Mouse (Mus musculus): ENCODE measurements around the gene Gm10273.
"Not testable (repeated sequence)": the region's sequence is repeated elsewhere in the genome, so short reads cannot be mapped to it uniquely, and the experiment has no call there.

Gm10273 gene

GRCm38 (mm10) chr10:59395461-59395860 lies at the start of gene Gm10273:
Gene Gm10273 (plus strand): TSS chr10:59395632.
- in situ Hi-C loops (cut with MboI; ENCODE audit: low sequenced_read_pairs): not testable (repeated sequence)

- in situ Hi-C loops (cut with MboI; ENCODE audit: low sequenced_read_pairs): no loop called here
These were observed 48.9 kb upstream of the Gm10273 start for GRCm38 (mm10) chr10:59346560-59346959.

GRCm38 (mm10) chr10:59348200-59348599 lies 47.2 kb upstream of the Gm10273 start:
- in situ Hi-C loops (cut with MboI; ENCODE audit: low sequenced_read_pairs): no loop called here

- in situ Hi-C loops (cut with MboI; ENCODE audit: low sequenced_read_pairs): no loop called here
These were observed 45.9 kb upstream of the Gm10273 start for GRCm38 (mm10) chr10:59349536-59349935.

GRCm38 (mm10) chr10:59353065-59353464 lies 42.4 kb upstream of the Gm10273 start:
- in situ Hi-C loops (cut with MboI; ENCODE audit: low sequenced_read_pairs): no loop called here

GRCm38 (mm10) chr10:59354120-59354519 lies 41.3 kb upstream of the Gm10273 start:
- in situ Hi-C loops (cut with MboI; ENCODE audit: low sequenced_read_pairs): no loop called here

- in situ Hi-C loops (cut with MboI; ENCODE audit: low sequenced_read_pairs): loop anchor here (5.0 kb wide), 1 partner anchor 48 kb away; no protein-coding TSS in a partner anchor
These were observed 40.4 kb upstream of the Gm10273 start for GRCm38 (mm10) chr10:59355020-59355419.

GRCm38 (mm10) chr10:59358744-59359143 lies 36.7 kb upstream of the Gm10273 start:
- in situ Hi-C loops (cut with MboI; ENCODE audit: low sequenced_read_pairs): loop anchor here (5.0 kb wide), 1 partner anchor 51 kb away; no protein-coding TSS in a partner anchor

GRCm38 (mm10) chr10:59363208-59363607 lies 32.2 kb upstream of the Gm10273 start:
- in situ Hi-C loops (cut with MboI; ENCODE audit: low sequenced_read_pairs): no loop called here

- in situ Hi-C loops (cut with MboI; ENCODE audit: low sequenced_read_pairs): no loop called here
These were observed 30.9 kb upstream of the Gm10273 start for GRCm38 (mm10) chr10:59364551-59364950.

- in situ Hi-C loops (cut with MboI; ENCODE audit: low sequenced_read_pairs): no loop called here
These were observed 29.4 kb upstream of the Gm10273 start for GRCm38 (mm10) chr10:59365804-59366589.

- in situ Hi-C loops (cut with MboI; ENCODE audit: low sequenced_read_pairs): no loop called here
These were observed 28.7 kb upstream of the Gm10273 start for GRCm38 (mm10) chr10:59366746-59367145.

- in situ Hi-C loops (cut with MboI; ENCODE audit: low sequenced_read_pairs): no loop called here
These were observed 28.2 kb upstream of the Gm10273 start for GRCm38 (mm10) chr10:59367206-59367605.

GRCm38 (mm10) chr10:59368729-59369128 lies 26.7 kb upstream of the Gm10273 start:
- in situ Hi-C loops (cut with MboI; ENCODE audit: low sequenced_read_pairs): no loop called here

GRCm38 (mm10) chr10:59369426-59369825 lies 26.0 kb upstream of the Gm10273 start:
- in situ Hi-C loops (cut with MboI; ENCODE audit: low sequenced_read_pairs): no loop called here

GRCm38 (mm10) chr10:59377906-59378305 lies 17.5 kb upstream of the Gm10273 start:
- in situ Hi-C loops (cut with MboI; ENCODE audit: low sequenced_read_pairs): no loop called here

GRCm38 (mm10) chr10:59378728-59379127 lies 16.7 kb upstream of the Gm10273 start:
- in situ Hi-C loops (cut with MboI; ENCODE audit: low sequenced_read_pairs): no loop called here

- in situ Hi-C loops (cut with MboI; ENCODE audit: low sequenced_read_pairs): no loop called here
These were observed 15.5 kb upstream of the Gm10273 start for GRCm38 (mm10) chr10:59379927-59380326.

GRCm38 (mm10) chr10:59380411-59380821 lies 15.0 kb upstream of the Gm10273 start:
- in situ Hi-C loops (cut with MboI; ENCODE audit: low sequenced_read_pairs): no loop called here

GRCm38 (mm10) chr10:59381563-59381962 lies 13.9 kb upstream of the Gm10273 start:
- in situ Hi-C loops (cut with MboI; ENCODE audit: low sequenced_read_pairs): not testable (repeated sequence)

- in situ Hi-C loops (cut with MboI; ENCODE audit: low sequenced_read_pairs): no loop called here
These were observed 8.5 kb upstream of the Gm10273 start for GRCm38 (mm10) chr10:59386951-59387350.

- in situ Hi-C loops (cut with MboI; ENCODE audit: low sequenced_read_pairs): no loop called here
These were observed 5.8 kb upstream of the Gm10273 start for GRCm38 (mm10) chr10:59389652-59390051.

GRCm38 (mm10) chr10:59391907-59392306 lies 3.5 kb upstream of the Gm10273 start:
- in situ Hi-C loops (cut with MboI; ENCODE audit: low sequenced_read_pairs): no loop called here

Data from CH12F3 (cell line).